Mouse (Mus musculus): ENCODE results near the gene Cfap221. TPM values are rescaled to one million over a fixed set of nuclear protein-coding genes. Genes with fewer than 3 reads are reported as not detected.

Gene Cfap221
- polyA plus RNA-seq (2017; shearing (Covaris generic)), result not detected

GRCm38 (mm10) chr1:119996798-119997581, at the start of gene Cfap221:
Cfap221 (minus strand) TSS chr1:119997234.

GRCm38 (mm10) chr1:120006844-120007790, 10.1 kb upstream of the Cfap221 start, which contains the start of gene Sctr:
Sctr (plus strand) TSS chr1:120006894.

GRCm38 (mm10) chr1:119912953-119913814, 83.8 kb downstream of the Cfap221 start, which contains the start of gene Tmem177:
Tmem177 (minus strand) TSS chr1:119913208.

Other genes starting within 250 kb of the Cfap221 start
- 10.7 TPM for gene Ptpn4, start 159.6 kb downstream of the Cfap221 start, polyA plus RNA-seq (2017; shearing (Covaris generic))
- gene Tmem177, start 84.0 kb downstream of the Cfap221 start, polyA plus RNA-seq (2017; shearing (Covaris generic)), result 7.5 TPM
- gene Sctr, start 9.7 kb upstream of the Cfap221 start, polyA plus RNA-seq (2017; shearing (Covaris generic)), result not detected
- 1.3 TPM for gene Tmem37, start 76.8 kb upstream of the Cfap221 start, polyA plus RNA-seq (2017; shearing (Covaris generic))
- gene Dbi, start 123.8 kb upstream of the Cfap221 start, polyA plus RNA-seq (2017; shearing (Covaris generic)), result 221 TPM
- 28.8 TPM for gene 3110009E18Rik, start 124.0 kb upstream of the Cfap221 start, polyA plus RNA-seq (2017; shearing (Covaris generic))